Mouse (Mus musculus) neural tube, embryonic 11.5 days (tissue): ENCODE data around the gene Mpst. TPM values are rescaled to one million over a fixed set of nuclear protein-coding genes. Genes with fewer than 3 reads are reported as not detected.

Experiments
- ATAC-seq: fragments of 200-750 bp; cut with Nextera tagmentation; 2 replicates; pipeline ENCODE4 v1.8.0; 2017; ENCODE audit warnings: moderate number of reproducible peaks, mild to moderate bottlenecking, moderate TSS enrichment, moderate library complexity; ENCODE audit not compliant: insufficient read depth, low FRiP score, low TSS enrichment
- DNase-seq: peaks from one replicate; pipeline ENCODE4 v3.0.0-alpha.2; 2015; ENCODE audit warnings: low spot score
- H3K27ac ChIP-seq: fragments of 300-500 bp; sonication (generic); 2 replicates; pipeline ENCODE4 v1.5.1; 2014; ENCODE audit warnings: low read depth, mild to moderate bottlenecking, low read length
- H3K27me3 ChIP-seq: fragments of 300-500 bp; sonication (generic); 2 replicates; pipeline ENCODE4 v1.6.1; 2014; ENCODE audit warnings: mild to moderate bottlenecking, low read length, mixed read lengths; ENCODE audit not compliant: control insufficient read depth, insufficient read depth
- H3K36me3 ChIP-seq: fragments of 300-500 bp; sonication (generic); 2 replicates; pipeline ENCODE4 v1.6.1; 2014; ENCODE audit warnings: mild to moderate bottlenecking, low read length, moderate library complexity, mixed read lengths; ENCODE audit not compliant: control insufficient read depth, insufficient read depth
- H3K4me1 ChIP-seq: fragments of 300-500 bp; sonication (generic); 2 replicates; pipeline ENCODE4 v1.6.1; 2014; ENCODE audit warnings: low read length, mixed read lengths; ENCODE audit not compliant: control insufficient read depth, insufficient read depth
- H3K4me2 ChIP-seq: fragments of 300-500 bp; sonication (generic); 2 replicates; pipeline ENCODE4 v1.6.1; 2014; ENCODE audit warnings: low read depth, mild to moderate bottlenecking, moderate library complexity
- H3K4me3 ChIP-seq: fragments of 300-500 bp; sonication (generic); 2 replicates; pipeline ENCODE4 v1.5.1; 2014; ENCODE audit warnings: low read depth, low read length
- H3K9ac ChIP-seq: fragments of 300-500 bp; sonication (generic); 2 replicates; pipeline ENCODE4 v1.6.1; 2014; ENCODE audit warnings: mild to moderate bottlenecking, low read length
- H3K9me3 ChIP-seq: fragments of 300-500 bp; sonication (generic); 2 replicates; pipeline ENCODE4 v1.6.1; 2016; ENCODE audit warnings: low read length; ENCODE audit not compliant: control insufficient read depth
- WGBS: fragments of 180-500 bp; shearing (Covaris S2); extraction: QIAGEN DNeasy Blood & Tissue Kit; methylation state at CpG from one replicate; pipeline ENCODE4 v1.1.7; 2014; 5-methylcytosine and 5-hydroxymethylcytosine counted together
- polyA plus RNA-seq: library from polyadenylated mRNA; unstranded; fragments of >200 nt; fragmentation: Nextera tagmentation; extraction: Ambion mirVana; gene quantifications from 2 replicates; pipeline ENCODE4 v1.2.1, GENCODE M21; 2014

The Mpst gene
- polyA plus RNA-seq, 1 experiment from 2014 or later: 1.9 TPM

DNA sequence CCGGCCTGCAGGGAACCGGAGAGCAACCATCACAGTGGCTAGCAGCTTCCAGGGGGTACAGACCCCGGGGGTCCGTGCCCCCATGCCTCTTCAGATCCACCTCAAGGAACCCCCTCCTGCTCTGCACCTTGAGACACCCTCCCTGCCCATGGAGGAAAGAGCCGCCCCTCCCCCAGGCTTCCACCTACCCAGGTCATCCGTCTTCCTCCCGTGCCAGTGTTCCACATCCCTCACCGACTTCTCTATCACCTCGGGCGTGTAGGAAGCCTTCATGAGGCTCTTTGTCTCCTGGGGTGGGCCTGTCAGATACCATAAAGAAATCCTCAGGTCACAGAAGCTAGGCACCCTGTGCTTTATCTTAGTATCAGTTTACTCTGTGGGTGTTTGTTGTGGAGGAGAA, 27.7 kb upstream of the Mpst start:
- Histone ChIP-seq H3K36me3 (no peaks in the 10 kb centered on the region), H3K4me3 (no peak overlapping the region), H3K9me3 (no peaks in the 10 kb centered on the region), H3K4me2 (no peak overlapping the region), H3K27ac (no peak overlapping the region), H3K4me1 (no peaks in the 10 kb centered on the region), H3K27me3 (no peaks in the 10 kb centered on the region), H3K9ac (no peak overlapping the region)
- ATAC-seq: no peak
- WGBS: 84% methylated on average over 10 of the region's 10 CpGs
- DNase-seq: no peak

DNA sequence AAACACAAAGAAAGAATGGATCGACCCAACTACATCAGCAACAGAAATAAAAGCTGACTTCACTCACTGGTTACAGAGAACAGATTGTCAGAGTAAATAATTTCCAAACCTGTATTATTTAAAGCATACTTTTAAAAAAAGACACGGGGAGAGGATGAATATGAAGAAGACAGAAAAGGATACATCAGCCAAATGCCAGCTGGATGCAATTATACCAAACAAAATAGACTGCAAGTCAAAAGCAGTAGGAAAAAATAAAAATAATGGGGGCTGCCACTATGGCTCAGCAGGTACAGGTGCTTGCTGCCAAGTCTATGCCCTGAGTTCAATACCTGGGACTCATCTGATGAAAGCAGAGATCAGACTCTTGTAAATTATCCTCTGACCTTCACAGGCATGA, 26.0 kb upstream of the Mpst start:
- no peak for DNase-seq
- no peak overlapping the region for H3K27ac ChIP-seq
- ATAC-seq: no peak
- no peaks in the 10 kb centered on the region for H3K27me3 ChIP-seq
- no peak overlapping the region for H3K9ac ChIP-seq
- no peaks in the 10 kb centered on the region for H3K36me3 ChIP-seq
- WGBS: 86% methylated on average over 2 of the region's 2 CpGs
- H3K4me1 ChIP-seq: no peaks in the 10 kb centered on the region
- H3K9me3 ChIP-seq: no peaks in the 10 kb centered on the region
- H3K4me3 ChIP-seq: no peak overlapping the region
- no peak overlapping the region for H3K4me2 ChIP-seq

DNA sequence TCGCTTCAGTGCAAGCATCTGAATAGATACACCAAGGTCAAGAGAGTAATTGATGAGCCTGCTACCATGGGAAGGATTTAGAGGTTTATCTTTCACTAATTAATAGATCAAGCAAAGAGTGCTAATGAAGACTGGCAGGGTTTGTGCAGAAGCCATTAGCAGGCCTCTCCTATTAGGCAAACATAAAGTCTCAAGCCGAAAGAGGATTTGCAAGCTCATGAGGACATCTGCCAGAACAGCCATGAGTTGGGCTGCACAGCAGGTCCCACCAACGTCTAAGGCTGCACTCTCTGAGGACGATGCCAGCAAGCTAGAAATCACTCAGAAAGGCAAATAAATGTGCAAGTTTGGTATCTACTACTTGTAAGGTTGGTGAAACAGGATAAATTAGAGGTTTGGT, 25.5 kb upstream of the Mpst start:
- ATAC-seq (no peak), DNase-seq (no peak)
- Histone ChIP-seq H3K4me2 (no peak overlapping the region), H3K27me3 (no peaks in the 10 kb centered on the region), H3K9me3 (no peaks in the 10 kb centered on the region), H3K36me3 (no peaks in the 10 kb centered on the region), H3K9ac (no peak overlapping the region), H3K27ac (no peak overlapping the region), H3K4me1 (no peaks in the 10 kb centered on the region), H3K4me3 (no peak overlapping the region)
- 83% methylated on average over 4 of the region's 4 CpGs for WGBS

DNA sequence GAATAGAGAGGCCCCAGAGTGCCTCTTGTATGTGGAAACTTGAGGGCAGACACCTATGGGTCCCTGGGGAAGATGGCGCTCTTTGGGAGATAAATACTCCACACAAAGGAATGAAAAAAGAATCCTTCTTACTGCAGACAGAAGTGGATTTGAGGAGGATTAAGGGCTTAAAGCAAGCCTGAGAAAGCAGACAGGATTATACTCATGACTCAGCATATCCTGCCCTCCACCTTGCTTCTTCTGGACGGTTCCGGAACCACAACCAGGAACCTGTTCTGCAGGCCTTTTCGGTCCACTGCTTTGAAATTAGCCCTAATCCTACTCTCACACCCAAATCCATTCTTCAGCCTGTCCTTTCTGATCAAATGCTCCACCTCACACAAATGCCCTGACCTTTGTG, 24.1 kb upstream of the Mpst start:
- H3K9me3 ChIP-seq: no peaks in the 10 kb centered on the region
- H3K36me3 ChIP-seq: no peaks in the 10 kb centered on the region
- no peak for DNase-seq
- H3K27me3 ChIP-seq: no peaks in the 10 kb centered on the region
- no peaks in the 10 kb centered on the region for H3K4me1 ChIP-seq
- no peak overlapping the region for H3K4me3 ChIP-seq
- H3K9ac ChIP-seq: no peak overlapping the region
- WGBS: 96% methylated on average over 4 of the region's 4 CpGs
- H3K27ac ChIP-seq: no peak overlapping the region
- H3K4me2 ChIP-seq: no peak overlapping the region
- no peak for ATAC-seq

DNA sequence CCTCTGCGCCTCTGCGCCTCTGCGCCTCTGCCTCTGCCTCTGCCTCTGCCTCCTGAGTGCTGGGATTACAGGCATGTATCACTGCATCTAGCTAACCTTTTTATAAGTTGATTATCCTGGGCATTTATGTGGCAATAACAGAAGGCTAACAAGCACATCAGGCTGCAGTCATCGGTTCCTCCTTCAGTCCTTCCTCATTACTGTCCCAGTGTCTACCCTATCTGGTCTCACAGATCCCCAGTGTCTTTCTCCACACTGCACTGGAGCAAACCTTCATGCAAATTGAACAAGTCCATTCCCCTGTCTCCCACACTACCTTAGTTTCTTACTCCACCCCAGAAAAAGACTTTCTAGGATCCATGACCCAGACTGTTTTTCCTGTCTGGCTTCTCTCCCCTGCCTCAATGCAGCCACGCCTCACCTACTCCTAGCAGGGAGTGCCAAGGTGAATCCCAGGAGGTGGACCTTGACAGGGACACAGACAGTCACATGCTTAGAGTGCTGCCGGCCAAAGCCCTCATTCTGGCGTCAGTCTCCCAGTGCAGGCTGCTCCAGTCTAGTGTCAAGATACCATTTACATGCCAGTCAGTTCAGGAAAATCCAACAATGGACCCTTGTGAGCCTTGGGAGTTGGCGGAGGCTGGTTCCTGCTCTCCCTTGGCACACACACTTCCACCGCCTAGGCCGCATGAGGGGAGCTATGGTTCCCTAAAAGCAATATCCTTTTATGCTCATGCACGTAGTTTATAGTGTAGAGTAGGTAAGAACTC, 22.6 kb upstream of the Mpst start:
- Histone ChIP-seq H3K4me3 (no peak overlapping the region), H3K27me3 (no peaks in the 10 kb centered on the region), H3K27ac (no peak overlapping the region), H3K9me3 (no peaks in the 10 kb centered on the region), H3K9ac (no peak overlapping the region), H3K4me1 (no peaks in the 10 kb centered on the region), H3K36me3 (no peaks in the 10 kb centered on the region), H3K4me2 (no peak overlapping the region)
- DNase-seq (no peak), ATAC-seq (no peak)
- WGBS: 88% methylated on average over 11 of the region's 11 CpGs

DNA sequence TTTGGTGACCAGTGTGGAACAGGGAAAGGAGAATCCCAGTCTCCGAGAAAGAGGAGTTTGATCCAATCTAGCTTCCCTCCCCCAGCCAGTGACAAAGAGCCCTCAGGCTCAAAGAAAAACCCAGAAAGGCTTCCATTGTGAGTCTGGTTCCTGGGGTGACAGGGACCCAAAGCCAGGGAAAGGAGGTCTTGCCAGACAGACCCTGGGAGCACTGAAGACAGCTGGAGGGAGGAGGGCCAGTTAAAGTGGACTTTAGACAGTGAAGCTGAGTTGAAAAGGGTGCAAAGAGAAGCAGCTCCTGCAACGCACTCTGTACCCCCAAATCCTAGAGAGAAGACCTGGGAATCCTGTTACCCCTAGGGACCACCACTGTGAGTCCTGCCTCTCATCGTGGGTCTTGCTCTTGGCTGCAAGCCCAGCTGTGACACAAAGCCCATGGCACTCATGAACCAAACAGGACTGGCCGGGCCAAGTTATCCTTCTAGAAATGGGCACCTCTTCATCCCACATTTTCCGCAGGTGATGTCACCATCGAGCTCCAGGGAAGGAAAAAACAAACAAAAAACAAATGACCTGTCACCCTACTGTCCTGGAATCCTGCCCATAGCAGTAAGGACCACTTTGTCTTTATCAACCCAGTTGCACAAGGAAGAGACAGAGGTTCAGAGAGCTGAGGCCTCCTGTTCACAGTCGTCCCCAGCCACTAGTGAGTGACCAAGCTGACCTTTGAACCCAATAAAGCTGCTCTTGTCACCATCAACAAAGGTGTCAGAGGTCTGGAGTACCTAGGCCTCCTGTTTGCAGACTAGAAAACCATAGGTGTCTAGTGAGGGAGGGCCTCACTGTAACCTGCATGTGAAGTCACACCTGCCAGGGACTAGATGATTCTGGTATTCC, 21.7 kb upstream of the Mpst start:
- no peak overlapping the region for H3K4me2 ChIP-seq
- no peaks in the 10 kb centered on the region for H3K9me3 ChIP-seq
- DNase-seq: no peak
- 74% methylated on average over 7 of the region's 7 CpGs for WGBS
- no peak overlapping the region for H3K27ac ChIP-seq
- H3K27me3 ChIP-seq: no peaks in the 10 kb centered on the region
- no peak for ATAC-seq
- H3K4me3 ChIP-seq: no peak overlapping the region
- H3K36me3 ChIP-seq: no peaks in the 10 kb centered on the region
- H3K4me1 ChIP-seq: no peaks in the 10 kb centered on the region
- H3K9ac ChIP-seq: no peak overlapping the region

DNA sequence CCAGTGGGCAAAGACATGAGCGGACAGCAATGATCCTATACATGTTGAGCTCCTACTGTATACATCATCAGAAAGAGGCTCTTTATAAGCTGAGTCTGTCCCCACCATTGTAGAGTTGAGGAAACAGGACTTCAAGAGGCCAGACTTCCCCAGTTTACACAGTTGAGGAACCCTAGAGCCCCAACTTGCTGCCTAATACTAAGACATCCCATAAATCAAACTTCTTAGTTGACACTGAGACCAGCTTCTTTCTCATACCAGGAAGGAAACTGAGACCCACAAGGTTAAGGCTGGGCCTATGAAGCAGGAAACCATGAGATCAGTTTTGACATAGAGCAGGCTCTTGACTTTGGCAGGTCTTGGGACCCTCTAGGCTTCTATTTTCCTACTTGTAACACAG, 20.7 kb upstream of the Mpst start:
- WGBS: 89% methylated on average over 1 of the region's 1 CpGs
- H3K4me3 ChIP-seq: no peak overlapping the region
- H3K4me2 ChIP-seq: no peak overlapping the region
- H3K9ac ChIP-seq: no peak overlapping the region
- no peak for ATAC-seq
- H3K27ac ChIP-seq: no peak overlapping the region
- no peak for DNase-seq
- H3K36me3 ChIP-seq: no peaks in the 10 kb centered on the region
- no peaks in the 10 kb centered on the region for H3K9me3 ChIP-seq
- no peaks in the 10 kb centered on the region for H3K4me1 ChIP-seq
- no peaks in the 10 kb centered on the region for H3K27me3 ChIP-seq

DNA sequence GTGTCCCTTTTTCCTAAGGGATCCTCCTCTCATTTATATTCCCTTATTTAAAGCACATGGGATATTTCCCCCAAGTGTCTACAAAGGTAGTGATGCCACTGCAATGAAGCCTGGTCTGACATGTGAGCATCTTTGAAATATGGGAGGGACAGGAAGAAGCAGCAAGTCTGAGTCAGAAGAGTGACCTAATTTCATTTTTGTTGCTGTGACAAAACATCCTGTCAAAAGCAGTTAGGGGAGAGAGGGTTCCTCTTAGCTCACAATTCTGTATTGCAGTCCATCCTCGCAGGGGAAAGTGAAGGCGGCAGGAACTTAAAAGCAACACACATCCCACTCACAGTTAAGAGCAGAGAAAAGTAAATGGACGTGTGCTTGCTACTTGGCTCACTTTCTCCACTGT, 15.4 kb upstream of the Mpst start:
- no peak overlapping the region for H3K4me2 ChIP-seq
- no peaks in the 10 kb centered on the region for H3K36me3 ChIP-seq
- no peak overlapping the region for H3K27ac ChIP-seq
- H3K27me3 ChIP-seq: no peaks in the 10 kb centered on the region
- DNase-seq (no peak), ATAC-seq (no peak)
- no peaks in the 10 kb centered on the region for H3K9me3 ChIP-seq
- H3K4me3 ChIP-seq: no peak overlapping the region
- no peaks in the 10 kb centered on the region for H3K4me1 ChIP-seq
- H3K9ac ChIP-seq: no peak overlapping the region
- WGBS: 73% methylated on average over 3 of the region's 3 CpGs
